Mouse (Mus musculus): ENCODE data around the gene Itm2b.

DNA sequence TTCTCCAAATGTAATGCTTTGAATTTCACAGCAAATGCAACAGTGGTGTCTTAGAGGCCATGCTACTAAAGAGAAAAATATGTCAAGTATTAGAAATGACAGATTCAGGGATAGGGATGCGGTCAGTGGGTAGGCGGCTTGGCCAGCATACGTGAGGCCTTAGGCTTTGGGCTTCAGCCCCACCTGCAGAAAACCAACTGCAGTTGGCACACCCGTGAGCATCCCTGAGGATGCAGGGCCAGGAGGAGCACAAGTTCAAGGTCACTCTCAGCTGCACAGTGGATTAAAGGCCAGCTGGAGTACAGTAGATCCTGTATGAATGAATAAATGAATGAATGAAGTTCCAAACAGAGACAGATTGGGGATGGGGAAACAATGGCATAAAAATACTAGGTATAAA is 12.1 kb downstream of the Itm2b start:
- TF ChIP-seq CTCF (IDR thresholded peaks at IDR 0.05; ENCODE audit: extremely low read depth, insufficient read depth, low read length) (no peak), POLR2A (IDR thresholded peaks at IDR 0.05; ENCODE audit: extremely low read depth, insufficient read depth, low read length) (no peak)

All from cortical plate, adult 2 months (tissue).